Mouse (Mus musculus) layer of hippocampus, adult 8-10 months (tissue): Measurements from ENCODE around the gene Cfap299. TPM values are rescaled to one million over a fixed set of nuclear protein-coding genes. Genes with fewer than 3 reads are reported as not detected.

Experiments
- DNase-seq, 2 experiments: peaks; one replicate each; pipeline ENCODE4 v3.0.0; 2022; ENCODE audit warnings: low spot score in 2 of 2
- microRNA-seq, 2 experiments: library from miRNA; unstranded; fragments of <30 nt; microRNA quantifications; one replicate each; pipeline ENCODE4 v1.2.0; 2022
- total RNA-seq, 4 experiments: library from RNA; stranded (reverse); gene quantifications; 2 replicates each; pipeline ENCODE4 v1.2.4; 2022

Cfap299 gene
- total RNA-seq, 4 experiments from 2014 or later: 0.41 to 1.2 (median 1.1) TPM; not detected in 1

DNA sequence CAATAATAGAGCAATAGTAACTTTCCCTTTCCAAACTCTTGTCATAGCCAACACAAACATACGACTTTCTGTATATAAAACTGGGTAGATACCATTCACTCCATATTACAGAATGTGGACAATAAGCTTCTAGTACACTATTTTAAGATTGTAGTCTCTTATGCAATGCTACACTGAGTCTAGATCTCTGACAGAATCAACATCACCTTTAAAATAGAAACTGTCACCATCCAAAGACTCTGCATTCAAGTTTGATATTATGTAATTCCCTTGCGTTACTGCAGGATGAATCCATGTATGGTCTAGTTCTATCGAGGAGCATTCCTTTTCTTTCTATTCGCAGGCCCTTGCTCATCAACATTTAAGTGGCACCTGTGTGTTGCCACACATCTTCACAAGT is 477.4 kb downstream of the Cfap299 start:
- DNase-seq: no peak

DNA sequence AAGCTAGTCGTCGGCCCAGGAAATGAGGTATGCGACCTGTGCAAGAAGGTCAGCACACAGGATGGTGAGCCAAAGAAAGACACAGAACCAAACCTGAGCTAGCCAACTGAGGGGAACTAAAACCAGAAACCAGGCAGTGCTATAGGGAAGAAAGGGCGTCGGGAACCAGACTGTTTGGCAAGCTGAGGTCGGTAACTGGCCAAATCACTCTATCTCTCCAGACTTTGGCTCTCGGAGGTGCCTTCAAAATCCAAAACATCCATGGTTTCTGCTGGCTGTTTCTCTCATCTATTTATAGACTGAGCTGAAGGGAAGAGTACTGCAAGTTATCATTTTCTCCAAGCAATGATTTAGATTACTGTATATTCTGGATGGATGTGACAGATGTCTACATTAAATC is 477.9 kb downstream of the Cfap299 start:
- DNase-seq: no peak

DNA sequence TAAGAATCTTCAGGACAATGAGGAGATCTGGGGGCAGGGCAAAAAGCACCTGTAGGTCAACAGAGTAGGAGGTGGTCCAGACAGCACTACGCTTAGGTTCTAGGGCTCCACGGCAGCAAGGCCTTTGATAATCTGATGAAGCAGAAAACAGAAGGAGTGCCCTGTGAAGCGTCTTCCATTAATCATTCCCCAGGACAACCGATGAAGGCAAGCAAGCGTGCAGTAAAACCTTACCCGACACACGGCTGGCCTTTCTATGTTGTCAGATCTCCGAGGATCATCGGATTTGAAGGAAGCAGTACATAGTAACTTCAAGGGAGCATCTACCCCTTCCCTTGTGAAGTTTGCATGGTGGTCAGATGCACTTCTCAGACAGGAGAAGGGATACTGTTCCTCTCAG is 478.8 kb downstream of the Cfap299 start:
- no peak for DNase-seq

DNA sequence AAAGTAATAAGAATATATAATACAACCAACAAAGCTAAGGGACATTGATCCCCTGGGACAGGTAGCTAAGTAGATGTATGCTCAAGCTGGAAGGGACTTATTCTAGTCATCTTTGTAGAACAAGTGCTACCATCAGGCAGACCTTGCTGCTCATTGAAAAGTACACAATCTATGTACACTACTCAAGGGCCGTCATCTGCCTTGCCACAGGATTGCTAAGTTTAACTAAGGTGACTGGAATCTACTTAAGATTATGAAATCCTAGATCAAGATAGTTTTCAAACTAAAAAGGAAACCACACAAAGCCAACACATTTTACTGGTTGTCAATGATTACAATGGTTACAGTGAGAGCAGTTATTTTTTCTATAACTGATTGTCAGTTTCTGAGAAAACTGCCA is 483.3 kb downstream of the Cfap299 start:
- DNase-seq: no peak

DNA sequence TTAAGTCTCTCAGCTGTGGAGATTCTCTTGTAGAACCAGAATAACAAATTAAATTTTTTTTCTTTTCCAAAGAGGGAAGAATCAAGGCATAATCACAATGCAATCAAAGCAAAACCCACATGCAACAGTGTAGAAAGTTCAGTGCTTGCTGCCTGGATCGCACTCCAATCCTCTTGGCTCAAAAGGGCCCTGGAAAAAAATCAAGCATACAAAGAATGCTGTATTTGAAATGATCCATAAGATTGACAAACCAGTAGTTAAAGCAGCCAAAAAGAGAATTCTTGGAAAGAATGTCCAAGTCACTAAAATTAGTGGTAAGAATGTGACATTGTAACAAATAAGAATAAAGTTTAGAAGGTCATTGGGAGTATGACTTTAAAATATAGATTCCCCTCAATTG is 486.2 kb downstream of the Cfap299 start:
- DNase-seq: no peak

DNA sequence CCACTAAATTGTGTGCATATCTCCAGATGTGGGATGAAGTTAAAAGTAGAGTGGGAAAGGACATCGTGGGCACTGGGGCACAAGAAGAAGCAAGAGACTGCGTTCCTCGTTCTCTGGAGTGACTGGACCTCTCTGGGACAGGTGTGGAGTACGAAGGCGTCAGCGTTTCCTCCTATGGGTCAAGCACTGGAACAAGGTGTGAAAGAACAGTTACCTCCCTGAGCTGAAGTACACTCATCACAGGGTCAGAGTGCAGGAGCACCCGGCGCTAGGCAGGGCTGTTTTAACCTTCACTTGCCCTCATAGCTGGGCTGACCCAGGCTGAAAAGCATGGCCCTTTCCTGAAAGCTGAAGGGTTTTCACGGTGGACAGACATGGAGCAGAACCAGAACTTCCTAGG is 504.7 kb downstream of the Cfap299 start:
- no peak for DNase-seq

DNA sequence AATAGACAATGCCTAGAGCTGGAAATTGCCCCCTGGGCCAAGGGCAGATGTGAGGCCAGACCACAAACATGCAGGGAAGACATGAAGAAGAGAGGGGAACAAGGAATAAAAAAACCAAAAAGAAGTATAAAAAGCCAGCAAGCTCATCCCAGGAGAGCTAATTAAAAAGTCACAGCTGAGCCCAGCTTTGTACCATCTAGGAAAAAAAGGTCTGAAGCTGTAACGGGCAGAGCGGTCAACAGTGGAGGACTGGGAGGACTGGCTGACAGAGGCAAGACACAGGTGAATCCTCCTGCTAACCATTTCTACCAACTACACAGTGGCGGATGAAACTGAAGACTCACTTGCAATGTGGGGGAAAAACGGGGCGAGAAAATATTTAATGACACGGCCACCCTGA is 505.2 kb downstream of the Cfap299 start:
- DNase-seq: no peak

DNA sequence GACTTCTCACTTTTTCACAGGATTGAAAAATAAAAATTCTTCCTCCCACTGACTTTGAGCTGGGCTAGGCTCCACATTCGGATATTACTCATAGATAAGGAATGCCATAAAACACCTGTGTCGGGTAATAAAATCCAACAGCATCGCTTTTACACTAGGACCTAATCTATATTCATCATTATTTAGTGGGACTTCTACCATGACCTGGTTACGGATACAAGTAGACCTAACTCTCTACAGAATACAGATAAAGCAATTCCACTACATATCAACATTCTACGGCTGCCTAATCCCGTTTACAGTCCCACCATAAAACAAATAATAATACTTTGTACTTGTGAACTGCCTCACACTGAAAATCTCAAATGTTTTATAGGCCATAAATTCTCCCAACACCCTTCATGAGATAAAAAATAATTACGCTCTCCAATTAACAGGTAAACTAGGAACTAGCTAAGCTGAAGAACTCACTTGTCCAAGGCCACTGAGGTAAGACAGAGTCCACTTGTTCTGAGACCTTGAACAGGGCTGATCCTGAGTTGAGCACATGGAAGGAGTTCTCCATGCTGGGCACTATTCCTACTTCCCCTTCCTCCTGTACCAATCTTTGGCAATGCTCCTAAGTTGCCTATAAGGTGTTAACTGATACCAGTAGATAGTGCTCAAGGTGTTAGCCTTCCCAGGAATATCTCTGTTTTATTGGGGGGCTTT is 513.7 kb downstream of the Cfap299 start:
- no peak for DNase-seq

DNA sequence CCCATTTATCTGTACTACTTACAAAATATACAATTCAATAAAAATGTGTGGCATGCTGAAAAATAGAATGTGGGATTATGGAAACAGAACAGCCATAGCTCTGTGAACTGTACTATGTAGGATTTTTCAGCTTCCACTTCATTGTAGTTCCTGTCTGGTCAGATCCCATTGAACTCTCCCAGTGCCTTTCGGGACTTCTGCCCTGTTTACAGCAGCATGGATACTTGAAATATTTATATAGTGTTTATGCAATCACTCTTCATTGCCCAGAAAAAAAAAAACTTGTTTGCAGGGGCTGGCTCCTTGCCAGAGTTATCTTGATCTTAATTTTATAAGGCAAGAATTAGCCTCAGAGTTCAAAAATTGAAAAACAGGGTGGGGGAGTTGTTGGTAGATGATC is 515.6 kb downstream of the Cfap299 start:
- no peak for DNase-seq

Small RNAs within 50 kb of the gene (microRNA-seq; reads per million reads assigned to microRNA genes)
- 0 reads per million in 2 experiments for gene Mir703

Other genes with a start within 250 kb of the Cfap299 start
- 10 to 100 TPM; 67.7 to 76.1 (median 71.5) TPM for gene Prdm8, start 162.1 kb upstream of the Cfap299 start, total RNA-seq
- gene Fgf5, start 75.1 kb upstream of the Cfap299 start, total RNA-seq: 1 to 10 TPM; 3.3 to 6.5 (median 5.2) TPM
- not detected for gene Gm11111, start 223.4 kb downstream of the Cfap299 start, total RNA-seq